In genomic region chr8:66687511-66688329, GRCm38 (mm10) we compare ENCODE assay signal across 8 mouse cellular contexts. TPM values are rescaled to one million over a fixed set of nuclear protein-coding genes. Genes with fewer than 3 reads are reported as not detected.
DNase-seq lines count a peak whose midpoint lies in the region; ATAC-seq lines count a peak whose summit lies in the region.
"Had no signal": no experiment of that assay in that cellular context is flagged by ENCODE, and none has a peak within 500 bp of the region (broad histone marks: within the 10 kb centered on the region; RNA-seq: fewer than 3 reads in every experiment).

Npy5r (minus strand) TSS chr8:66688128.

- intact Hi-C loops in gastrocnemius, postnatal 36 days (cut with DNase I), result no loop called here

- H3K9me3 ChIP-seq in lung, embryonic 16.5 days (ENCODE audit: control insufficient read depth, low read length), result no peaks in the 10 kb centered on the region
- H3K9me3 ChIP-seq in forebrain, embryonic 12.5 days, result no peaks in the 10 kb centered on the region
- H3K9me3 ChIP-seq in midbrain, embryonic 16.5 days (replicated peaks; ENCODE audit: control insufficient read depth, low read length, poor library complexity, severe bottlenecking), result no peaks in the 10 kb centered on the region

- H3K9ac ChIP-seq in lung, embryonic 16.5 days (ENCODE audit: low read length), result peak within 1 kb of the TSS; percentile 49; the same call in 1 of the 2 replicates
- peak within 1 kb of the TSS; percentile 64 for H3K9ac ChIP-seq in forebrain, embryonic 12.5 days
- H3K9ac ChIP-seq in midbrain, embryonic 16.5 days (ENCODE audit: low read depth, low read length), result peak within 1 kb of the TSS; percentile 79

- H3K36me3 ChIP-seq in lung, embryonic 16.5 days (ENCODE audit: control insufficient read depth, insufficient read depth, low read length), result no peaks in the 10 kb centered on the region
- no peaks in the 10 kb centered on the region for H3K36me3 ChIP-seq in forebrain, embryonic 12.5 days (replicated peaks)
- no peaks in the 10 kb centered on the region for H3K36me3 ChIP-seq in midbrain, embryonic 16.5 days (ENCODE audit: control insufficient read depth, insufficient read depth, low read length)

- no peak within 1 kb of the TSS for H3K27ac ChIP-seq in lung, embryonic 16.5 days (ENCODE audit: low read length)
- H3K27ac ChIP-seq in forebrain, embryonic 12.5 days, result no peak within 1 kb of the TSS
- 0 out of 2 replicates have a peak within 1 kb of the TSS, but pooled peaks have one; percentile 52 for H3K27ac ChIP-seq in midbrain, embryonic 16.5 days (ENCODE audit: low read length)

- peak within 1 kb of the TSS; percentile 72 for H3K4me2 ChIP-seq in lung, embryonic 16.5 days (ENCODE audit: low read depth, low read length)
- H3K4me2 ChIP-seq in forebrain, embryonic 12.5 days, result peak within 1 kb of the TSS; percentile 87
- H3K4me2 ChIP-seq in midbrain, embryonic 16.5 days (ENCODE audit: low read length), result peak within 1 kb of the TSS; percentile 94

- peak within 1 kb of the TSS; percentile 46 for H3K4me3 ChIP-seq in lung, embryonic 16.5 days (ENCODE audit: low read length)
- H3K4me3 ChIP-seq in forebrain, embryonic 12.5 days (replicated peaks), result peak within 1 kb of the TSS; percentile 49
- H3K4me3 ChIP-seq in midbrain, embryonic 16.5 days (ENCODE audit: low read depth, low read length), result peak within 1 kb of the TSS; percentile 59
- H3K4me3 ChIP-seq: myocyte had no signal

- WGBS in lung, embryonic 16.5 days, result 2% methylated on average over 43 of the region's 43 CpGs
- 1% methylated on average over 43 of the region's 43 CpGs for WGBS in forebrain, embryonic 12.5 days
- WGBS in midbrain, embryonic 16.5 days, result 1% methylated on average over 43 of the region's 43 CpGs

- no peak for ATAC-seq in lung, embryonic 16.5 days (ENCODE audit: low read depth)
- ATAC-seq in forebrain, embryonic 12.5 days (ENCODE audit: low FRiP score), result peak; percentile 81
- ATAC-seq in midbrain, embryonic 16.5 days, result peak; percentile 90
- no peak for ATAC-seq in monocyte, adult 5-6 weeks (replicated peaks; ENCODE audit: insufficient number of reproducible peaks, low FRiP score, low TSS enrichment, poor library complexity, severe bottlenecking)

- H3K4me1 ChIP-seq in lung, embryonic 16.5 days (replicated peaks; ENCODE audit: control insufficient read depth, insufficient read depth, low read length), result no peaks in the 10 kb centered on the region; the same call in 1 of the 2 replicates
- peaks cover 10% of the 10 kb centered on the region for H3K4me1 ChIP-seq in forebrain, embryonic 12.5 days
- H3K4me1 ChIP-seq in midbrain, embryonic 16.5 days (ENCODE audit: control insufficient read depth, insufficient read depth, low read length), result peaks cover 5% of the 10 kb centered on the region; the same call in 1 of the 2 replicates

- no peak for DNase-seq in lung, postnatal 25 days (ENCODE audit: low spot score)
- DNase-seq in layer of hippocampus, adult 9-11 months, result peak; percentile 24
- DNase-seq in gastrocnemius, postnatal 36 days, result no peak

- peaks cover 13% of the 10 kb centered on the region for H3K27me3 ChIP-seq in lung, embryonic 16.5 days (ENCODE audit: control insufficient read depth, insufficient read depth, low read depth, low read length)
- H3K27me3 ChIP-seq in forebrain, embryonic 12.5 days, result peaks cover 30% of the 10 kb centered on the region
- H3K27me3 ChIP-seq in midbrain, embryonic 16.5 days (ENCODE audit: control insufficient read depth, insufficient read depth, low read depth, low read length), result no peaks in the 10 kb centered on the region; the same call in 1 of the 2 replicates

RNA-seq across cellular contexts. Expression of gene Npy5r, which starts in this region (rescaled TPM):
- 0.06 TPM in 1 of 2 replicates, not detected in the other for polyA plus RNA-seq in lung, embryonic 16.5 days (2015; fragmentation: Nextera tagmentation; extraction: Ambion mirVana)
- not detected in 2 replicates for polyA plus RNA-seq in forebrain, embryonic 12.5 days (2016; fragmentation: Nextera tagmentation; extraction: Ambion mirVana)
- 1.4 and 2.1 TPM in 2 replicates for polyA plus RNA-seq in midbrain, embryonic 16.5 days (2015; fragmentation: Nextera tagmentation; extraction: Ambion mirVana)
- total RNA-seq in gastrocnemius, postnatal 36 days (2021), result not detected
- total RNA-seq in monocyte, adult 5-6 weeks (2017), result 0.38 TPM in 1 of 3 replicates, not detected in the others
- polyA plus RNA-seq: myocyte had no signal

Comparison
In these comparisons a context has a peak if more than half of its experiments do, and no peak if none do; other contexts are left out.
1. Peak in ATAC-seq, H3K4me3 ChIP-seq, H3K9ac ChIP-seq and H3K4me2 ChIP-seq in forebrain, embryonic 12.5 days; RNA of the gene not detected or under 1 TPM.